Mouse (Mus musculus) stomach, embryonic 14.5 days (tissue): ENCODE results near the gene Apobec1. TPM values are rescaled to one million over a fixed set of nuclear protein-coding genes. Genes with fewer than 3 reads are reported as not detected.
"Not testable (repeated sequence)": the region's sequence is repeated elsewhere in the genome, so short reads cannot be mapped to it uniquely, and the experiment has no call there.

Source experiments
- ATAC-seq: fragments of 200-750 bp; cut with Nextera tagmentation; 2 replicates; pipeline ENCODE4 v1.8.0; 2017; ENCODE audit warnings: low read depth, moderate TSS enrichment; ENCODE audit not compliant: insufficient number of reproducible peaks, insufficient read depth, low FRiP score
- H3K27ac ChIP-seq: fragments of 300-500 bp; sonication (generic); 2 replicates; pipeline ENCODE4 v1.5.1; 2014; ENCODE audit warnings: mild to moderate bottlenecking, low read length, moderate library complexity, mixed read lengths
- H3K27me3 ChIP-seq: fragments of 300-500 bp; sonication (generic); 2 replicates; pipeline ENCODE4 v1.6.1; 2014; ENCODE audit warnings: low read length, control low read depth, mixed read lengths; ENCODE audit not compliant: control insufficient read depth, insufficient read depth
- H3K36me3 ChIP-seq: fragments of 300-500 bp; sonication (generic); 2 replicates; pipeline ENCODE4 v1.6.1; 2014; ENCODE audit warnings: mild to moderate bottlenecking, control low read depth, low read length, moderate library complexity, mixed read lengths; ENCODE audit not compliant: control insufficient read depth, insufficient read depth
- H3K4me1 ChIP-seq: fragments of 300-500 bp; sonication (generic); 2 replicates; pipeline ENCODE4 v1.6.1; 2014; ENCODE audit warnings: low read length, control low read depth, mixed read lengths; ENCODE audit not compliant: control insufficient read depth, insufficient read depth
- H3K4me2 ChIP-seq: fragments of 300-500 bp; sonication (generic); replicated peaks from 2 replicates; pipeline ENCODE4 v1.6.1; 2014; ENCODE audit warnings: low read depth, low read length, control low read depth
- H3K4me3 ChIP-seq: fragments of 300-500 bp; sonication (generic); 2 replicates; pipeline ENCODE4 v1.5.1; 2014; ENCODE audit warnings: low read depth, low read length, control low read depth
- H3K9ac ChIP-seq: fragments of 300-500 bp; sonication (generic); replicated peaks from 2 replicates; pipeline ENCODE4 v1.6.1; 2014; ENCODE audit warnings: low read depth, mild to moderate bottlenecking, control low read depth, low read length, moderate library complexity, mixed read lengths
- H3K9me3 ChIP-seq: fragments of 300-500 bp; sonication (generic); 2 replicates; pipeline ENCODE4 v1.6.1; 2016; ENCODE audit warnings: low read depth, low read length, control low read depth; ENCODE audit not compliant: control insufficient read depth
- WGBS: fragments of 180-500 bp; shearing (Covaris S2); extraction: QIAGEN DNeasy Blood & Tissue Kit; methylation state at CpG from one replicate; pipeline ENCODE4 v1.1.7; 2014; 5-methylcytosine and 5-hydroxymethylcytosine counted together
- polyA plus RNA-seq: library from polyadenylated mRNA; unstranded; fragments of >200 nt; fragmentation: Nextera tagmentation; extraction: Ambion mirVana; gene quantifications from 2 replicates; pipeline ENCODE4 v1.2.1, GENCODE M21; 2014

Gene Apobec1
- polyA plus RNA-seq, 1 experiment from 2014 or later: 3.9 TPM

GRCm38 (mm10) chr6:122545289-122545882 is 56.9 kb downstream of the Apobec1 start:
- H3K36me3 ChIP-seq: no peaks in the 10 kb centered on the region
- 70% methylated on average over 9 of the region's 9 CpGs for WGBS
- H3K27me3 ChIP-seq: no peaks in the 10 kb centered on the region
- H3K4me2 ChIP-seq: no peak overlapping the region
- no peak for ATAC-seq
- H3K9ac ChIP-seq: no peak overlapping the region
- H3K4me3 ChIP-seq: no peak overlapping the region
- H3K27ac ChIP-seq: no peak overlapping the region
- no peaks in the 10 kb centered on the region for H3K4me1 ChIP-seq
- H3K9me3 ChIP-seq: no peaks in the 10 kb centered on the region

GRCm38 (mm10) chr6:122544672-122545071 is 57.6 kb downstream of the Apobec1 start:
- H3K4me3 ChIP-seq: no peak overlapping the region
- H3K36me3 ChIP-seq: no peaks in the 10 kb centered on the region
- H3K27me3 ChIP-seq: no peaks in the 10 kb centered on the region
- WGBS: 95% methylated on average over 1 of the region's 1 CpGs
- no peak overlapping the region for H3K9ac ChIP-seq
- ATAC-seq: peak; percentile 42; the same call in 1 of the 2 replicates
- H3K4me2 ChIP-seq: no peak overlapping the region
- H3K27ac ChIP-seq: no peak overlapping the region
- no peaks in the 10 kb centered on the region for H3K9me3 ChIP-seq
- no peaks in the 10 kb centered on the region for H3K4me1 ChIP-seq

GRCm38 (mm10) chr6:122543574-122543973 is 58.7 kb downstream of the Apobec1 start:
- Histone ChIP-seq H3K27me3 (no peaks in the 10 kb centered on the region), H3K4me2 (no peak overlapping the region), H3K4me1 (no peaks in the 10 kb centered on the region), H3K9me3 (no peaks in the 10 kb centered on the region), H3K36me3 (no peaks in the 10 kb centered on the region), H3K4me3 (no peak overlapping the region), H3K27ac (no peak overlapping the region), H3K9ac (no peak overlapping the region)
- whole genome bisulfite sequencing: 79% methylated on average over 5 of the region's 5 CpGs
- no peak for ATAC-seq

GRCm38 (mm10) chr6:122542459-122542858 is 59.8 kb downstream of the Apobec1 start:
- H3K27me3 ChIP-seq, ATAC-seq, H3K36me3 ChIP-seq, H3K4me3 ChIP-seq, H3K4me2 ChIP-seq, H3K4me1 ChIP-seq, H3K9ac ChIP-seq, H3K9me3 ChIP-seq, H3K27ac ChIP-seq: not testable (repeated sequence)
- 74% methylated on average over 5 of the region's 5 CpGs for WGBS

- Histone ChIP-seq H3K9ac (no peak overlapping the region), H3K4me1 (no peaks in the 10 kb centered on the region), H3K27me3 (no peaks in the 10 kb centered on the region), H3K27ac (no peak overlapping the region), H3K4me2 (no peak overlapping the region), H3K9me3 (no peaks in the 10 kb centered on the region), H3K4me3 (no peak overlapping the region), H3K36me3 (no peaks in the 10 kb centered on the region)
- WGBS: 84% methylated on average over 9 of the region's 9 CpGs
- ATAC-seq: no peak
Measured at GRCm38 (mm10) chr6:122539564-122539963, 62.7 kb downstream of the Apobec1 start.

- Histone ChIP-seq H3K4me3 (no peak overlapping the region), H3K4me1 (no peaks in the 10 kb centered on the region), H3K27ac (no peak overlapping the region), H3K9me3 (no peaks in the 10 kb centered on the region), H3K4me2 (no peak overlapping the region), H3K27me3 (no peaks in the 10 kb centered on the region), H3K9ac (no peak overlapping the region), H3K36me3 (no peaks in the 10 kb centered on the region)
- 41% methylated on average over 3 of the region's 3 CpGs for WGBS
- ATAC-seq: no peak
Measured at GRCm38 (mm10) chr6:122534032-122534431, 68.2 kb downstream of the Apobec1 start.

GRCm38 (mm10) chr6:122532883-122533302 is 69.4 kb downstream of the Apobec1 start:
- Histone ChIP-seq H3K4me2 (0 out of 2 replicates have a peak overlapping the region, but pooled peaks have one; percentile 14), H3K4me1 (no peaks in the 10 kb centered on the region), H3K4me3 (no peak overlapping the region), H3K27ac (no peak overlapping the region), H3K9me3 (no peaks in the 10 kb centered on the region), H3K9ac (no peak overlapping the region), H3K36me3 (no peaks in the 10 kb centered on the region), H3K27me3 (no peaks in the 10 kb centered on the region)
- WGBS: 12% methylated on average over 4 of the region's 4 CpGs
- ATAC-seq: no peak; the same call in 1 of the 2 replicates

- 62% methylated on average over 8 of the region's 8 CpGs for WGBS
- no peaks in the 10 kb centered on the region for H3K36me3 ChIP-seq
- H3K9ac ChIP-seq: no peak overlapping the region
- H3K4me2 ChIP-seq: no peak overlapping the region
- no peaks in the 10 kb centered on the region for H3K4me1 ChIP-seq
- H3K4me3 ChIP-seq: no peak overlapping the region
- 0 out of 2 replicates have a peak, but pooled peaks have one; percentile 24 for ATAC-seq
- no peak overlapping the region for H3K27ac ChIP-seq
- no peaks in the 10 kb centered on the region for H3K9me3 ChIP-seq
- no peaks in the 10 kb centered on the region for H3K27me3 ChIP-seq
Measured at GRCm38 (mm10) chr6:122531466-122532174, 70.6 kb downstream of the Apobec1 start.
